Mouse (Mus musculus) kidney, adult 2 months (tissue): ENCODE measurements around the gene Rxrg.

Experiments used
- CTCF ChIP-seq: fragments of 200-500 bp; conservative IDR thresholded peaks from 2 replicates; pipeline ENCODE4 v1.5.1; 2011; ENCODE audit warnings: low read depth, mild to moderate bottlenecking, control low read depth, low read length, moderate library complexity, mixed read lengths; ENCODE audit not compliant: insufficient read depth, insufficient read length
- POLR2A ChIP-seq: fragments of 200-500 bp; IDR thresholded peaks from one replicate; pipeline ENCODE4 v1.6.1; 2011; ENCODE audit warnings: low read depth, low read length, control low read depth

DNA sequence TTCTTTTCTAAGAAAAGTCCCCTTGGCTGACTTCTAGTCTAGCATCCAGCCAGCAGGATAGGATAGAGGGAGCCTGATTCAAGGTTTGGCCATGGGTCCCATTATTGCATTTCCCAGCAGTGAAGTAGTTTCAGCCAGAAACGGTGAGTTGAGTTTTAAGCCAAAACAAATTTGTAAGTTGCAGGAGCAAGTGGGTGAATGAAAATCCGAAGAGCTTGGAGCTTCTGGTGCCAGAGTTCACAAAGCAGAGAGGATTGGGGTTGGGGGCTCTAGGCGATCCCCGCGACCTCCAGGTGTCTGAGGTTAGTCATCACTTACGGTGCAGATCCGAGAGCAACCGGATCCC is 89.8 kb downstream of the Rxrg start:
- TF ChIP-seq CTCF: no peak
- no peak for TF ChIP-seq POLR2A
